Mouse (Mus musculus) lung, embryonic 15.5 days (tissue): ENCODE data around the gene Gm37240. TPM values are rescaled to one million over a fixed set of nuclear protein-coding genes. Genes with fewer than 3 reads are reported as not detected.

ENCODE experiments used
- ATAC-seq: fragments of 200-750 bp; cut with Nextera tagmentation; 2 replicates; pipeline ENCODE4 v1.8.0; 2017; ENCODE audit warnings: moderate number of reproducible peaks, borderline replicate concordance; ENCODE audit not compliant: low FRiP score, low TSS enrichment; ENCODE audit errors: extremely low read depth
- H3K27ac ChIP-seq: fragments of 300-500 bp; sonication (generic); 2 replicates; pipeline ENCODE4 v1.5.1; 2015; ENCODE audit warnings: moderate library complexity, mild to moderate bottlenecking, inconsistent platforms
- H3K27me3 ChIP-seq: fragments of 300-500 bp; sonication (generic); 2 replicates; pipeline ENCODE4 v1.6.1; 2015; ENCODE audit warnings: inconsistent platforms
- H3K36me3 ChIP-seq: fragments of 300-500 bp; sonication (generic); 2 replicates; pipeline ENCODE4 v1.6.1; 2015; ENCODE audit warnings: inconsistent platforms
- H3K4me1 ChIP-seq: fragments of 300-500 bp; sonication (generic); 2 replicates; pipeline ENCODE4 v1.6.1; 2015; ENCODE audit warnings: inconsistent platforms
- H3K4me2 ChIP-seq: fragments of 300-500 bp; sonication (generic); 2 replicates; pipeline ENCODE4 v1.6.1; 2015; ENCODE audit warnings: inconsistent platforms, mild to moderate bottlenecking, moderate library complexity
- H3K4me3 ChIP-seq: fragments of 300-500 bp; sonication (generic); 2 replicates; pipeline ENCODE4 v1.5.1; 2015; ENCODE audit warnings: mild to moderate bottlenecking, inconsistent platforms
- H3K9ac ChIP-seq: fragments of 300-500 bp; sonication (generic); 2 replicates; pipeline ENCODE4 v1.6.1; 2015; ENCODE audit warnings: inconsistent platforms
- H3K9me3 ChIP-seq: fragments of 300-500 bp; sonication (generic); 2 replicates; pipeline ENCODE4 v1.6.1; 2016; ENCODE audit warnings: inconsistent platforms
- WGBS: fragments of 180-500 bp; shearing (Covaris S2); methylation state at CpG from one replicate; pipeline ENCODE4 v1.1.7; 2015; 5-methylcytosine and 5-hydroxymethylcytosine counted together
- polyA plus RNA-seq: library from polyadenylated mRNA; unstranded; fragments of >200 nt; fragmentation: Nextera tagmentation; extraction: Ambion mirVana; gene quantifications from 2 replicates; pipeline ENCODE4 v1.2.1, GENCODE M21; 2015

Gene Gm37240
- polyA plus RNA-seq, 1 experiment from 2014 or later: 8.8 TPM

DNA sequence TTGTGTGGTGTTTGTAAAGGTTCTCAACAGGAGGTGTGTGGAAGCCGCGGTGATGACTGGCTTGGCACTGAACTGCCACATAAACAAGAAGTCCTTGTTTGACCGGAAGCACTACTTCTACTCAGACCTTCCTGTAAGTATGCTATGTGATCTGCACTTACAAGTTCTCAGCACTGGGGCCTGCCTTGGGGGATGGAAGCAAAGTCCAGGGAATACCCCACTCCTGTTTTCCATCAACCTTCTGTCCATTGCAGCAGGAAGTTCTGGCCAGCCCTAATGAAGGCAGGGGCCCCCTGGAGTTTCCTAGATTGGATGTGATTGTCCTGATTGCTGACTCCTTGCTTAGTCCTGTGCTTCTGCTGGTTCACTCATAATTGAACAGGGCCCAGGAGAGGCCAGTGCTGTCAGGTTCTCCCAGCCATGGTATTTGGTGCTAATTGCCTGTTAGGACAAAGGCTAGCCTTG is 285.4 kb downstream of the Gm37240 start:
- no peaks in the 10 kb centered on the region for H3K27me3 ChIP-seq
- no peak overlapping the region for H3K27ac ChIP-seq
- no peak overlapping the region for H3K4me2 ChIP-seq
- peaks cover 3% of the 10 kb centered on the region; the same call in 1 of the 2 replicates for H3K4me1 ChIP-seq
- no peak overlapping the region for H3K4me3 ChIP-seq
- no peak overlapping the region for H3K9ac ChIP-seq
- WGBS: 44% methylated on average over 3 of the region's 3 CpGs
- ATAC-seq: no peak
- no peaks in the 10 kb centered on the region for H3K9me3 ChIP-seq
- H3K36me3 ChIP-seq: no peaks in the 10 kb centered on the region

DNA sequence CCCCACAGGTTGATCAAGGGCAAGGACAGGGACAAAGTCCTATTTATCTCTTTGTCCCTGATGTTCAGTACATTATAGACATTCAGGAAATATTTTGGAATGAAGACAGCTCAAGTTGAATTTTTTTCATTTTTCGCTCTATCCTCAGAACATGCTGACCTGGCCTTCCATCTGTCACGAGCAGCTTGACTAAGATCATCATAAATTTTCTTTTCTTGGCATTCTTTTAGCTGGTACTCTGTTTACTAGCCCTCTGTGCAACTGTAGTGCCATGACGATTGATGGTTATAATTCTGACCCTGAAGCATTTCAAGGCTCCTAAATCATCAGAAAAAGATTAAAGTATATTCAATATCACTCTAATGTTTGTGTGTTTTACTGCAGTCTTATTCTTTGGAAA is 287.8 kb downstream of the Gm37240 start:
- no peaks in the 10 kb centered on the region for H3K27me3 ChIP-seq
- H3K4me2 ChIP-seq: no peak overlapping the region
- peaks cover 3% of the 10 kb centered on the region; the same call in 1 of the 2 replicates for H3K4me1 ChIP-seq
- no peak for ATAC-seq
- H3K4me3 ChIP-seq: no peak overlapping the region
- WGBS: 69% methylated on average over 3 of the region's 3 CpGs
- H3K27ac ChIP-seq: no peak overlapping the region
- no peaks in the 10 kb centered on the region for H3K36me3 ChIP-seq
- no peak overlapping the region for H3K9ac ChIP-seq
- H3K9me3 ChIP-seq: no peaks in the 10 kb centered on the region

DNA sequence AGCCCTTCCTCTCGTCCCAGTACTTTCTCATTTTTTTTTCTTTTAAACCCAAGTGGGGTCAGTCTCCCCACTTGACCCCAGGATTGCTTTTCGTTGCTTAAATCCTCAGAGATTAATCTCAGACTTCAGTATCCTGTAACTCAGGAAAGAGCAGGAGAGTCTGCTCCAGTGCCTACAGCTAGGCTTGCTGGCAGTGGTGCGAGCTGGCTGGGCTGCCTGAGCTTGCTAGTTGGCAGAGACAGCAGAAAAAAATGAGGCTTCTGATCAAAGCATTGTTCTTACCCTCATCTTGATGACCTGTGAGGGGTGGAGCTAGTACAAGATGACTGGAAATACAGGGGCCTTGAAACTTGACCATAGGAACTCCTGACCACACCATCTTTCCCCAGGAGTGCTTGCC is 292.9 kb downstream of the Gm37240 start:
- Histone ChIP-seq H3K4me1 (no peaks in the 10 kb centered on the region), H3K4me2 (no peak overlapping the region), H3K36me3 (no peaks in the 10 kb centered on the region), H3K9ac (no peak overlapping the region), H3K9me3 (no peaks in the 10 kb centered on the region), H3K4me3 (no peak overlapping the region), H3K27ac (no peak overlapping the region), H3K27me3 (no peaks in the 10 kb centered on the region)
- WGBS: 58% methylated on average over 3 of the region's 3 CpGs
- ATAC-seq: no peak

DNA sequence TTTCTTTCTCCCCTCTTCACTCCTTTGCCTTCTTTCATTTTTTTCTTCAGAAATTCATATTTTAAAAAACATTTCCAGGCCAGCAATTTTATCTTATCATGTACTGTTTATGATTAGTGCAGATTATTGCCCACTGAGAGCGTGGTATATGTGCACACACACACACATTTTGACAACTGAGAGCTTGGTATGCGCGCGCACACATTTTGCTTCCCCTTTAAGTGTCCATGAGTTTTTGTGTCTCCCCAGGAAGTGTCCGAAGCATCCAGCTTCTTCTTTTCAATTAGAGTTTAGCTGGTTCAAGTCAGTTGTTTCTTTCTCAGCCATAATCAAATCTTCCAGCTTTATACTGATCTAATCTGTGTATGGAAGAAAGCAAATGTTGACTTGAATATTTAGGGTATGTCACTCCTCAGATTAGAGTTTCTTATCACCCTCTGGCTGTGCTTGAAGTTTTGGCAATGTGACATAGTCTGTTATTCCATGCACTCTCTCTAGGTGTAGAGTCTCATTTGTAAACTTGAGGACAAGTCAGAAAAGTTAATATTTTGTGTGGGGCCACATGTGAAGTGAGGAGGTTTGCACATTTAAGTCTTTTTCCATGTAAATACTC is 294.6 kb downstream of the Gm37240 start:
- H3K27ac ChIP-seq: no peak overlapping the region
- H3K4me2 ChIP-seq: no peak overlapping the region

DNA sequence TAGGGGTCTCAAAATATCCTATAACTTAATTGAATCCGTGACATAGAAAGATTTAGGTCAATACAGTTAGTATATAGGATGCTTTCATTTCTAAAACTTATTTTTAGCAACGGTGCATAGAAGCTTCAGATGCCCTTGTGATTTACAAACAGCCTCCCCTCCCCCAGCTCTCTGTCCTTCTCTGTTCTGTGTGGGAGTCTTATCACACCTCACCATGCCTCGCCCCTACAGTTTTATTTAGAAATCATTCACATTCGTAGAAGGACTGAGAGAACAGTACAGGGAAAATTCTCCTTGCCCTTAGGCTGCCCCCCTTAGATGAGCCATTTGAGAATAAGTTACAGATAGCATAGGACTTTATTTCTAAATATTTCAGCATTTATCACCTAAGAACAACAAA is 295.3 kb downstream of the Gm37240 start:
- ATAC-seq: no peak
- 61% methylated on average over 4 of the region's 4 CpGs for WGBS
- H3K27me3 ChIP-seq: no peaks in the 10 kb centered on the region
- H3K27ac ChIP-seq: no peak overlapping the region
- H3K9ac ChIP-seq: no peak overlapping the region
- no peak overlapping the region for H3K4me2 ChIP-seq
- H3K36me3 ChIP-seq: no peaks in the 10 kb centered on the region
- no peaks in the 10 kb centered on the region for H3K9me3 ChIP-seq
- no peak overlapping the region for H3K4me3 ChIP-seq
- no peaks in the 10 kb centered on the region for H3K4me1 ChIP-seq

More for the DNA sequence above, 294.6 kb downstream of the Gm37240 start:
- H3K9me3 ChIP-seq: no peaks in the 10 kb centered on the region
- no peaks in the 10 kb centered on the region for H3K27me3 ChIP-seq
- no peak for ATAC-seq
- WGBS: 78% methylated on average over 5 of the region's 5 CpGs
- H3K36me3 ChIP-seq: no peaks in the 10 kb centered on the region
- H3K9ac ChIP-seq: no peak overlapping the region
- H3K4me1 ChIP-seq: no peaks in the 10 kb centered on the region
- no peak overlapping the region for H3K4me3 ChIP-seq

DNA sequence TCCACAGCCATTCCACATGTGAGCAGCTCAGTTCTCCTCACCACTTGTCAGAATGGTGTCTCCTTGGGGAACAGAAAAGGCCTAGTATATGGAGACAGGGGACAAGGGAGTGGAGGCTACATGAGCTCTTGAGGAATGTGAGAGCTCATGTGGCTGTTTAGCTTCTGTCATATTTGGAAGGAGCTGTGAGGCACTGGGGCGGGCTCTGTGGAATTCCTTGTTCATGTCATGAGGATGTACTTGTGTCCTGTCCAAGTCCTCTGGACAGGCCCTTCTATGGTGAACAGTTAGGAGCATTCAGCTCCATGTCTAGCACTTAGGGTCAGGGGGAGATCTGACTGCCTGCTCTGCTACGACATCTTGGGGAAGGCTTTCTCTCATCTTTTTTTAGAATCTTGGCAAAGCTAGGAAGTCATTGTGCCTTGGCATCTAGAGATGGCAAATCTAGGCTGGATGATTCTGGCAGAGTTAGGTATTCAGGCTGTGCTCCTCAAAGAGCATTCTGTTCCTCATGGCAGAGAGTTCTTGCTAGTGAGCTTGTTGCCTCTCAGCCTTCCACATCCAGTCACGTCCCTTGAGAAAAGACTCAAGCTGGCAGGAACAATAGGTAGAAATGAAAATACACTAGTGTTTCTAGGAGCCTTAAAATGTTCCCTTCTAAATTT is 297.1 kb downstream of the Gm37240 start:
- Histone ChIP-seq H3K4me1 (no peaks in the 10 kb centered on the region), H3K27ac (no peak overlapping the region), H3K27me3 (no peaks in the 10 kb centered on the region), H3K9me3 (no peaks in the 10 kb centered on the region), H3K36me3 (no peaks in the 10 kb centered on the region), H3K9ac (no peak overlapping the region), H3K4me2 (no peak overlapping the region), H3K4me3 (no peak overlapping the region)
- ATAC-seq: no peak
- 89% methylated on average over 3 of the region's 3 CpGs for WGBS

DNA sequence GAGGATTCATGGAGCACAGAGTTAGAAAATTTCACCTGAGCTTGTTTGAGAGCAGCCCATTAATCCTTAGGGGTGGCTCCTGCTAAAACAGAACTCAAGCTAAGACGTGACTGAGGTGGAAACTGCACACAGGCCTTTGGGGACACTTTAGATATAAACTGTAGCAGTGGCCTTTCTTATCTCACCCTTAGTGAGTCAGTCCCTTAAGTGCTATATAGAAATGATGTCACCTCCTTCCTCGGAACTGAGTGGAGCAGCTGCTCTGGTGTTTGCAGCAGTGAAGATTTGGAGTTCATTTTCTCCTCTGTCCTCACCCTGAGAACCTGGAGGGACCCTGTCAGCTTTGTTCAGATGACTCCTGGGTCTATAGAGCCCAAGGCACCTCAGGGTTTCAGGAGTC is 298.6 kb downstream of the Gm37240 start:
- no peak overlapping the region for H3K9ac ChIP-seq
- no peaks in the 10 kb centered on the region for H3K9me3 ChIP-seq
- no peaks in the 10 kb centered on the region for H3K27me3 ChIP-seq
- no peak overlapping the region for H3K4me2 ChIP-seq
- H3K27ac ChIP-seq: peak overlapping the region; percentile 44; the same call in 1 of the 2 replicates
- ATAC-seq: peak; percentile 59; the same call in 1 of the 2 replicates
- H3K36me3 ChIP-seq: no peaks in the 10 kb centered on the region
- H3K4me1 ChIP-seq: no peaks in the 10 kb centered on the region
- no peak overlapping the region for H3K4me3 ChIP-seq
- 20% methylated on average over 2 of the region's 2 CpGs for WGBS

DNA sequence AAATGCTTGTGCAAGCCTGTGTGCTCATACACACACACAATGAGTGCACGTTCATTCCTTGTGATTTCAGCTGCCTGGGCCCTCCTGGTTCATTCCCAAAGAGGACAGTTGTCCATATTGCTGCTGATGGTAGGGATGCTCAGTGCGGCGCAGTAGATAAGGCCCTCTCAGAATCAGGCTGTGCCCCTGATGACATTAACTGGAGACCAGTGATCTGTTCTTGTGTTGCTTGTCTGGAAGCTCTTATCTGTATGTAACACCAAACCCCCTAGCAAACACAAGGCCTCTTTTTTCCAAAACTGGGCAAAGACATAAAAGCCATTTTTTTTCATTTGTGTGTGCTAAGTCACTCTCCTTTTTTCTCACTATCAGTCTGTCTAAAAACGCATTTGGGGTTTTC is 302.4 kb downstream of the Gm37240 start:
- H3K4me3 ChIP-seq: no peak overlapping the region
- no peak for ATAC-seq
- H3K27me3 ChIP-seq: no peaks in the 10 kb centered on the region
- H3K9me3 ChIP-seq: no peaks in the 10 kb centered on the region
- H3K4me2 ChIP-seq: no peak overlapping the region
- no peaks in the 10 kb centered on the region for H3K36me3 ChIP-seq
- no peak overlapping the region for H3K9ac ChIP-seq
- 83% methylated on average over 4 of the region's 4 CpGs for WGBS
- H3K27ac ChIP-seq: no peak overlapping the region
- no peaks in the 10 kb centered on the region for H3K4me1 ChIP-seq

DNA sequence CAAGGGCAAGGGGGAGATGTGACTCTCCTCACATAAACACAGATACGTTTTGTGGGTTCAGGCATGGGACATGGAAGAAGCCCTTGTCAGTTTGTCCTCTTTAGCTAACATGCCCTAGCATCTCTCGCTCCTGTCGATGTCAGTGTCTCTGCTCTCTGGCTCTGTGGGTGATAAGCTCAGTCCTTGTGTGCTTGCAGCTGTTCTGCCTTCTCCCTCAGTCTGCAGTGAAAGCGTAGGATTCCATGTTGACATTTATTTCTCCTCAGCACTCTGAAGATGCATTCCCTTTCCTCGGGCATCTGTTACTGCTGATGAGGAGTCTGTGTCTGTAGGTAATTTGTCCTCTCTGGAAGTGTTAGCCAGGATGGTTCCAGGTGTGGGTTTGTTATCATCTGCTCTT is 304.1 kb downstream of the Gm37240 start:
- Histone ChIP-seq H3K9me3 (no peaks in the 10 kb centered on the region), H3K27me3 (no peaks in the 10 kb centered on the region), H3K27ac (no peak overlapping the region), H3K4me2 (no peak overlapping the region), H3K4me3 (no peak overlapping the region), H3K9ac (no peak overlapping the region), H3K4me1 (no peaks in the 10 kb centered on the region), H3K36me3 (no peaks in the 10 kb centered on the region)
- ATAC-seq: no peak
- 82% methylated on average over 5 of the region's 5 CpGs for WGBS

DNA sequence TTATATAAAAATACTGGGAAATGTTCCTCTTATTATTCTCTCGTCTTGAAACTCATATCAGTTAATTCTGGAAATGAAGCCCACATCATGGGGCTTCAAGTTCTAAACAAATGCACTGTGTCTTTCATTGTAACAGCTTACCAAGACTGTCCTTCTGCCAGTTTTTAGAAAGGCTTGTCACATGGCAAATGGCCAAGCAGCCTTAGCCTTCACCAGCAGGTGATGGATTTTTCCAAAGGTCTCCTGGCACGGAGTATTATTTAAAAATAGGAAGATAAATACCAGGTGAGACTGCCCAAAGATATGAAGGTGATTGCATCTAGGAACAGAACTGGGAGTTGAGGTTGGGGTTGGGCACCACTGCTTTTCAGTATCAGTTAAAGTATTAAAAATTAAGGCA is 304.6 kb downstream of the Gm37240 start:
- Histone ChIP-seq H3K9ac (no peak overlapping the region), H3K27ac (no peak overlapping the region), H3K4me2 (no peak overlapping the region), H3K4me3 (no peak overlapping the region), H3K36me3 (no peaks in the 10 kb centered on the region), H3K4me1 (no peaks in the 10 kb centered on the region), H3K9me3 (no peaks in the 10 kb centered on the region), H3K27me3 (no peaks in the 10 kb centered on the region)
- WGBS: 70% methylated on average over 2 of the region's 2 CpGs
- no peak for ATAC-seq

DNA sequence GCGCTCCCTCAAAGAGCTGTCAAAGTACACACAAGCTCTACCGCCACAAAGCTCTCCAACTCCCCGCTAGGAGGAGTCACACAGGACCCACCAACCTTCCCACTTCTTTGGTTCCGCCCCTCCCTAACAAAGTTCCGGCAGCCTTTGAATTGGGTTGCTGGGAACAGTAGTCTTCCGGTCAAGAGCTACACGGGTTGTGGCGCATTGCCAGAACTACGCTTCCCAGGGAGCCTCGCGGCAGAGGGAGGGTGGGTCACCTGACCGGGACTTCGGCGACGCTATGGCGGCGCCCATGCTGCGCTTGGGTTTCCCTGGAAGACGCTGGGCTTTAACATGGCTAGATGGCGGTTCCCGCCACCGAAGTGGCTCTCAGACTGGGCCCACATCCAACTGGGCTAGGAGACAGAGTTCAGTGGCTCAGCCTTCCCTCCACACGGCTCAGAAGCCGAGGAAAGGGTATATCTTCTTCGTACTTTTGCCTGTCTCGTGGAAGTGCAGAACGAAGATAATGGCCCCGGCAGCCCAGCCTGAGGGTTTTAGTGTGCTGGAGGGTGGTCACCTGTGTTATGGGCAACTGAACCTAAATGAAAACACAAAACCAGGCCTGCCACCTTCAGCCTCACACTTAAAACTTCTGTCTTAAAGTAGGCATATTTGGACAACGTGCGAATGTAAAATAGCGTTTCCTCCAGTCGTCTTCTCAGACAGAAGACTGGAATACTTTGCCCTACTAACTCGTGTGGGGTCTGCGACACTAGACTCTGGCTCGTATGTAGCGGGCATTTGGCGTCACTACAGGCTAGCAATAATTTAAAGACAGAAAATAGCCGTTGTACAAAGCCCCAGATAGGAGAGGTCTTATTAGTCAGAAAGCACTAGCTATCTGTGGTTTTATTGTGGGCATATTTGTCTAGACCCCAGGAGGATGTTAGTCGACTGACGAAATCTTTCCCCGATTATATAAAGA is 313.2 kb downstream of the Gm37240 start, which contains the start of gene Gatb:
Gatb (plus strand) TSS at position 256 of the 967 bp plus-strand sequence.
- peak within 1 kb of the TSS; percentile 82 for H3K4me3 ChIP-seq
- H3K4me2 ChIP-seq: peak within 1 kb of the TSS; percentile 88
- no peaks in the 10 kb centered on the region for H3K9me3 ChIP-seq
- no peaks in the 10 kb centered on the region for H3K27me3 ChIP-seq
- peak within 1 kb of the TSS; percentile 29; the same call in 1 of the 2 replicates for H3K27ac ChIP-seq
- peaks cover 3% of the 10 kb centered on the region; the same call in 1 of the 2 replicates for H3K4me1 ChIP-seq
- H3K9ac ChIP-seq: peak within 1 kb of the TSS; percentile 76
- whole genome bisulfite sequencing: 3% methylated on average over 41 of the region's 41 CpGs
- no peaks in the 10 kb centered on the region for H3K36me3 ChIP-seq
- ATAC-seq: peak; percentile 100
